Mouse (Mus musculus) CH12.LX (cell line): ENCODE measurements around the gene Wdr61. TPM values are rescaled to one million over a fixed set of nuclear protein-coding genes. Genes with fewer than 3 reads are reported as not detected.
A peak's percentile ranks its signal among the peaks of the same experiment; 100 is the strongest.

Experiments
- DNase-seq: peaks from one replicate; pipeline ENCODE4 v3.0.0-alpha.2; 2013; ENCODE audit errors: extremely low read depth
- H3K27ac ChIP-seq: 2 replicates; pipeline ENCODE4 v1.5.1; 2012; ENCODE audit warnings: low read depth, mild to moderate bottlenecking, control low read depth, moderate library complexity; ENCODE audit not compliant: insufficient read depth
- H3K27me3 ChIP-seq: replicated peaks from 2 replicates; pipeline ENCODE3; 2012; ENCODE audit warnings: inconsistent platforms
- H3K36me3 ChIP-seq, 2 experiments: replicated peaks in 1 of 2; 2 replicates each; pipeline versions ENCODE3 to v1.6.1; 2012; ENCODE audit warnings: inconsistent platforms in 1 of 2, low read length in 1 of 2, mild to moderate bottlenecking in 1 of 2, mixed read lengths in 1 of 2, moderate library complexity in 1 of 2; ENCODE audit not compliant: control insufficient read depth in 1 of 2, insufficient read depth in 1 of 2
- H3K4me1 ChIP-seq, 2 experiments: 2 replicates each; pipeline ENCODE4 v1.6.1; 2012; ENCODE audit warnings: inconsistent platforms in 1 of 2, moderate library complexity in 1 of 2; ENCODE audit not compliant: insufficient read depth in 2 of 2, control insufficient read depth in 1 of 2
- H3K4me2 ChIP-seq: 2 replicates; pipeline ENCODE4 v1.6.1; 2012; ENCODE audit warnings: low read depth, mild to moderate bottlenecking, control low read depth; ENCODE audit not compliant: poor library complexity, insufficient read depth, severe bottlenecking
- H3K4me3 ChIP-seq, 3 experiments: fragments of 150-350 bp in 1 of 3; sonication (generic) in 1 of 3; replicated peaks in 1 of 3; 2 replicates each; pipeline versions ENCODE3 to v1.5.1; 2011 to 2012; ENCODE audit warnings: low read depth in 2 of 3, low read length in 2 of 3, mild to moderate bottlenecking in 2 of 3, moderate library complexity in 2 of 3, control low read depth in 1 of 3, improper control_type of control experiment in 1 of 3, inconsistent platforms in 1 of 3, mixed read lengths in 1 of 3; ENCODE audit not compliant: poor library complexity in 1 of 3
- H3K79me2 ChIP-seq: replicated peaks from 2 replicates; pipeline ENCODE4 v1.6.1; 2012; ENCODE audit warnings: mild to moderate bottlenecking, moderate library complexity; ENCODE audit not compliant: control insufficient read depth, poor library complexity, insufficient read depth, severe bottlenecking; ENCODE audit errors: extremely low read depth
- H3K9ac ChIP-seq: 2 replicates; pipeline ENCODE4 v1.6.1; 2012; ENCODE audit warnings: low read depth, mild to moderate bottlenecking, control low read depth, moderate library complexity; ENCODE audit not compliant: insufficient read depth
- H3K9me3 ChIP-seq: replicated peaks from 2 replicates; pipeline ENCODE3; 2012; ENCODE audit warnings: low read length, inconsistent platforms, mixed read lengths
- BHLHE40 ChIP-seq: IDR thresholded peaks from 2 replicates; pipeline ENCODE4 v1.6.1; 2011; ENCODE audit warnings: mild to moderate bottlenecking, low read depth, low read length, improper control_type of control experiment
- CHD1 ChIP-seq: IDR thresholded peaks from 2 replicates; pipeline ENCODE4 v1.6.1; 2012; ENCODE audit warnings: low read depth, low read length, improper control_type of control experiment, inconsistent platforms
- CHD2 ChIP-seq: IDR thresholded peaks from 2 replicates; pipeline ENCODE4 v1.6.1; 2011; ENCODE audit warnings: low read length, improper control_type of control experiment
- CTCF ChIP-seq, 2 experiments: IDR thresholded peaks in 1 of 2; conservative IDR thresholded peaks in 1 of 2; 2 replicates each; pipeline ENCODE4 v1.5.1; 2011 to 2012; ENCODE audit warnings: low read depth in 2 of 2, low read length in 2 of 2, improper control_type of control experiment in 1 of 2, inconsistent platforms in 1 of 2, mild to moderate bottlenecking in 1 of 2, moderate library complexity in 1 of 2
- E2F4 ChIP-seq: IDR thresholded peaks from 2 replicates; pipeline ENCODE4 v1.6.1; 2011; ENCODE audit warnings: low read depth, low read length, improper control_type of control experiment; ENCODE audit not compliant: insufficient replicate concordance
- ELF1 ChIP-seq: IDR thresholded peaks from 2 replicates; pipeline ENCODE4 v1.6.1; 2014; ENCODE audit warnings: low read depth, mild to moderate bottlenecking, inconsistent platforms, low read length, improper control_type of control experiment
- EP300 ChIP-seq: IDR thresholded peaks from 2 replicates; pipeline ENCODE4 v1.6.1; 2011; ENCODE audit warnings: low read length, improper control_type of control experiment
- ETS1 ChIP-seq: conservative IDR thresholded peaks from 2 replicates; pipeline ENCODE4 v1.6.1; 2012; ENCODE audit warnings: low read depth, mild to moderate bottlenecking, inconsistent platforms, low read length, improper control_type of control experiment, moderate library complexity
- GABPA ChIP-seq: IDR thresholded peaks from 2 replicates; pipeline ENCODE4 v1.6.1; 2012; ENCODE audit warnings: low read depth, low read length, improper control_type of control experiment, inconsistent platforms; ENCODE audit not compliant: insufficient replicate concordance
- HCFC1 ChIP-seq: IDR thresholded peaks from 2 replicates; pipeline ENCODE4 v1.6.1; 2012; ENCODE audit warnings: low read depth, mild to moderate bottlenecking, inconsistent platforms, low read length, improper control_type of control experiment
- IRF4 ChIP-seq: IDR thresholded peaks from 2 replicates; pipeline ENCODE4 v1.6.1; 2014; ENCODE audit warnings: low read depth, mild to moderate bottlenecking, inconsistent platforms, low read length, improper control_type of control experiment
- JUN ChIP-seq: IDR thresholded peaks from 2 replicates; pipeline ENCODE4 v1.6.1; 2011; ENCODE audit warnings: low read depth, mild to moderate bottlenecking, low read length, improper control_type of control experiment, moderate library complexity; ENCODE audit not compliant: insufficient read depth
- JUND ChIP-seq: conservative IDR thresholded peaks from 2 replicates; pipeline ENCODE4 v1.6.1; 2011; ENCODE audit warnings: low read depth, low read length, improper control_type of control experiment
- KAT2A ChIP-seq: IDR thresholded peaks from 2 replicates; pipeline ENCODE4 v1.6.1; 2012; ENCODE audit warnings: low read length, improper control_type of control experiment, inconsistent platforms; ENCODE audit not compliant: insufficient replicate concordance
- MAFK ChIP-seq: IDR thresholded peaks from 2 replicates; pipeline ENCODE4 v1.6.1; 2011; ENCODE audit warnings: low read length, improper control_type of control experiment; ENCODE audit not compliant: insufficient replicate concordance
- MAX ChIP-seq: IDR thresholded peaks from 2 replicates; pipeline ENCODE4 v1.6.1; 2011; ENCODE audit warnings: low read length, improper control_type of control experiment
- MAZ ChIP-seq: IDR thresholded peaks from 2 replicates; pipeline ENCODE4 v1.6.1; 2012; ENCODE audit warnings: low read depth, mild to moderate bottlenecking, inconsistent platforms, low read length, improper control_type of control experiment, moderate library complexity
- MEF2A ChIP-seq: IDR thresholded peaks from 2 replicates; pipeline ENCODE4 v1.6.1; 2014; ENCODE audit warnings: low read depth, mild to moderate bottlenecking, inconsistent platforms, low read length, improper control_type of control experiment, borderline replicate concordance
- MXI1 ChIP-seq: IDR thresholded peaks from 2 replicates; pipeline ENCODE4 v1.6.1; 2011; ENCODE audit warnings: mild to moderate bottlenecking, low read depth, low read length, improper control_type of control experiment
- MYC ChIP-seq: IDR thresholded peaks from 2 replicates; pipeline ENCODE4 v1.6.1; 2011; ENCODE audit warnings: low read depth, mild to moderate bottlenecking, improper control_type of control experiment, low read length
- NELFE ChIP-seq: IDR thresholded peaks from 2 replicates; pipeline ENCODE4 v1.6.1; 2011; ENCODE audit warnings: low read depth, low read length, improper control_type of control experiment
- NRF1 ChIP-seq: IDR thresholded peaks from 2 replicates; pipeline ENCODE4 v1.6.1; 2014; ENCODE audit warnings: low read depth, mild to moderate bottlenecking, inconsistent platforms, low read length, improper control_type of control experiment, moderate library complexity
- PAX5 ChIP-seq: IDR thresholded peaks from 2 replicates; pipeline ENCODE4 v1.6.1; 2012; ENCODE audit warnings: low read length, inconsistent platforms, mixed read lengths
- POLR2A ChIP-seq: IDR thresholded peaks from 2 replicates; pipeline ENCODE4 v1.6.1; 2011; ENCODE audit warnings: low read depth, mild to moderate bottlenecking, improper control_type of control experiment, low read length
- POLR2AphosphoS2 ChIP-seq: IDR thresholded peaks from 2 replicates; pipeline ENCODE4 v1.6.1; 2011; ENCODE audit warnings: low read depth, low read length, improper control_type of control experiment
- RAD21 ChIP-seq: IDR thresholded peaks from 2 replicates; pipeline ENCODE4 v1.6.1; 2011; ENCODE audit warnings: low read depth, mild to moderate bottlenecking, low read length, improper control_type of control experiment, moderate library complexity
- RCOR1 ChIP-seq: conservative IDR thresholded peaks from 2 replicates; pipeline ENCODE4 v1.6.1; 2012; ENCODE audit warnings: low read depth, mild to moderate bottlenecking, inconsistent platforms, low read length, improper control_type of control experiment
- SIN3A ChIP-seq: IDR thresholded peaks from 2 replicates; pipeline ENCODE4 v1.6.1; 2012; ENCODE audit warnings: low read length, improper control_type of control experiment, inconsistent platforms
- SMC3 ChIP-seq: IDR thresholded peaks from 2 replicates; pipeline ENCODE4 v1.6.1; 2011; ENCODE audit warnings: low read depth, low read length, improper control_type of control experiment
- TBP ChIP-seq: conservative IDR thresholded peaks from 2 replicates; pipeline ENCODE4 v1.6.1; 2011; ENCODE audit warnings: low read depth, low read length, improper control_type of control experiment
- TCF12 ChIP-seq: IDR thresholded peaks from 2 replicates; pipeline ENCODE4 v1.6.1; 2014; ENCODE audit warnings: low read depth, mild to moderate bottlenecking, inconsistent platforms, low read length, improper control_type of control experiment
- UBTF ChIP-seq: IDR thresholded peaks from 2 replicates; pipeline ENCODE4 v1.6.1; 2012; ENCODE audit warnings: low read depth, mild to moderate bottlenecking, inconsistent platforms, low read length, improper control_type of control experiment, moderate library complexity
- USF1 ChIP-seq: IDR thresholded peaks from 2 replicates; pipeline ENCODE4 v1.6.1; 2014; ENCODE audit warnings: low read depth, mild to moderate bottlenecking, inconsistent platforms, low read length, improper control_type of control experiment
- USF2 ChIP-seq: conservative IDR thresholded peaks from 2 replicates; pipeline ENCODE4 v1.6.1; 2011; ENCODE audit warnings: low read depth, low read length, improper control_type of control experiment
- ZC3H11A ChIP-seq: IDR thresholded peaks from 2 replicates; pipeline ENCODE4 v1.6.1; 2012; ENCODE audit warnings: low read depth, mild to moderate bottlenecking, inconsistent platforms, low read length, improper control_type of control experiment
- ZKSCAN1 ChIP-seq: IDR thresholded peaks from 2 replicates; pipeline ENCODE4 v1.6.1; 2012; ENCODE audit warnings: low read depth, inconsistent platforms, low read length, improper control_type of control experiment, borderline replicate concordance
- ZMIZ1 ChIP-seq: IDR thresholded peaks from 2 replicates; pipeline ENCODE4 v1.6.1; 2012; ENCODE audit warnings: low read depth, mild to moderate bottlenecking, inconsistent platforms, low read length, improper control_type of control experiment
- ZNF384 ChIP-seq: IDR thresholded peaks from 2 replicates; pipeline ENCODE4 v1.6.1; 2012; ENCODE audit warnings: low read depth, low read length, improper control_type of control experiment, inconsistent platforms
- dilution Hi-C: fragments of 300-500 bp; cut with MboI; formaldehyde crosslinking; loops from 2 replicates; pipeline ENCODE4 v1.14.3; 2020; ENCODE audit warnings: low sequenced_read_pairs; ENCODE audit not compliant: extremely low pct_unique_long_range_greater_than_20kb, extremely low pct_ligation_motif_present
- in situ Hi-C: fragments of 300-500 bp; cut with MboI; formaldehyde crosslinking; loops from 3 replicates; pipeline ENCODE4 v1.14.3; 2019; ENCODE audit warnings: low sequenced_read_pairs, low pct_ligation_motif_present, low pct_unique_long_range_greater_than_20kb, mixed read lengths
- polyA plus RNA-seq: library from polyadenylated mRNA; unstranded; fragments of >175 nt; gene quantifications from 2 replicates; pipeline ENCODE4 v1.2.1, GENCODE M21; 2012; ENCODE audit warnings: low read depth; ENCODE audit not compliant: insufficient read length
- total RNA-seq, 2 experiments: library from RNA; depleted of rRNA; stranded (reverse); fragments of 300-350 nt in 1 of 2; fragments of >200 nt in 1 of 2; gene quantifications; 2 replicates each; pipeline ENCODE4 v1.2.3; 2012 to 2014

Gene Wdr61
- total RNA-seq (2012; rRNA removed), result 118 and 141 TPM in 2 replicates
- 245 and 269 TPM in 2 replicates for total RNA-seq (2014; rRNA removed)
- 157 and 164 TPM in 2 replicates for polyA plus RNA-seq

DNA sequence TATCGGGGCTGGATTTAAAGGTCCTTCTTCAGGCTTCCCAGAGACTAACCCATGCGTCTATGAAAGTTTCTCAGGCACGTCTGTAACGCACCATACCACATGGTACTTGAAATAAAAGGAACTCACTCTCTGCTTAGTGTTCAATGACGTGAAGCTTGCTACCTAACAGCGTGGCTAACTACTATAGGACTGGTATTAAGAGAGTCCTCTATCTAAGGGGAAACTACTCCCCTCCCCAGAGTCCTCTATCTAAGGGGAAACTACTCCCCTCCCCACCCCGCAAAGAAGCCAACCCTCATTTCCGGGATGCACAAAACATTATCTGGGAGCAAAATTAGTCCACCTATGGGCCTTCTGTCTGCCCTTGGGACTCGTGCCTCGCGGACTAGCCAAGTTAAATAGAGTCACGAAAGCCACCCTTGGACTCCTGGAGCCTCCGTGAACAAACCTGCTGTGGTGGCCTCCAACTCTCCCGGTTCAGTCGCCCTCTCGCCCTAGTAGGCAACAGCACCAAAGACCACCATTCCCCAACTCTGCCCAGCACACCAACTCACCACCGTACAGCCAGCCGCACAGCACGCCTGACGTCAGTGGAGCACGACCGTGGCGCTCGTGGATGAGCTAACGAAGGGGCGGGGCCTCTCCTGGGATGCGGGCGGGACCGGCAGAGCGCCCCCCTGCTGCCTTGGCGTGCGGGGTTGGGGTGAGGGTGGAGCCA lies at the start of gene Wdr61:
Wdr61 (minus strand) TSS at position 599 of the 718 bp plus-strand sequence.
- H3K4me3 ChIP-seq, result peak within 1 kb of the TSS; percentile 66 to 98 (median 89)
- TF ChIP-seq MAFK (no peak), KAT2A (peak; percentile 71; the same call in 1 of the 2 replicates), MXI1 (peak; percentile 91), PAX5 (no peak), ZKSCAN1 (no peak; the same call in 1 of the 2 replicates), USF1 (no peak), ETS1 (0 out of 2 replicates have a peak, but pooled peaks have one; percentile 14), ZC3H11A (no peak), ZNF384 (no peak), POLR2A (peak; percentile 92), TCF12 (peak; percentile 71; the same call in 1 of the 2 replicates), BHLHE40 (peak; percentile 34; the same call in 1 of the 2 replicates), MYC (peak; percentile 62; the same call in 1 of the 2 replicates), ZMIZ1 (peak; percentile 75; the same call in 1 of the 2 replicates), EP300 (no peak), E2F4 (no peak), MAX (peak; percentile 54; the same call in 1 of the 2 replicates), JUN (no peak), IRF4 (peak; percentile 63), NRF1 (peak; percentile 49), RAD21 (no peak), SMC3 (no peak), HCFC1 (peak; percentile 89), MEF2A (peak; percentile 56; the same call in 1 of the 2 replicates), ELF1 (peak; percentile 75), CHD2 (no peak; the same call in 1 of the 2 replicates), CTCF (conservative IDR thresholded peaks at IDR 0.05 in 1 of 2, IDR thresholded peaks at IDR 0.05 in 1 of 2; ENCODE audit: low read depth in 2 of 2, low read length in 2 of 2) (peak in 1 of 2 experiments; percentile 61; a peak in 2 of 4 replicates), GABPA (peak; percentile 13; the same call in 1 of the 2 replicates), USF2 (no peak), CHD1 (no peak), NELFE (peak; percentile 95), MAZ (peak; percentile 80), TBP (no peak), UBTF (no peak), JUND (no peak), SIN3A (peak; percentile 92), POLR2AphosphoS2 (no peak), RCOR1 (no peak)
- H3K4me1 ChIP-seq, result peaks cover 4 to 35% of the 10 kb centered on the region in 2 experiments
- dilution Hi-C loops (no loop called here), in situ Hi-C loops (loop anchor here (25.0 kb wide), 1 partner anchor 378 kb away; no protein-coding TSS in a partner anchor)
- peak within 1 kb of the TSS; percentile 90 for H3K9ac ChIP-seq
- no peaks in the 10 kb centered on the region for H3K9me3 ChIP-seq
- peak; percentile 96 for DNase-seq
- peaks cover 17 to 25% of the 10 kb centered on the region in 2 experiments for H3K36me3 ChIP-seq
- H3K27me3 ChIP-seq, result no peaks in the 10 kb centered on the region
- H3K27ac ChIP-seq, result no peak within 1 kb of the TSS
- H3K79me2 ChIP-seq, result peaks cover 28% of the 10 kb centered on the region
- peak within 1 kb of the TSS; percentile 96 for H3K4me2 ChIP-seq
